19 mouse cellular contexts compared by ENCODE assay signal in the genomic region with DNA sequence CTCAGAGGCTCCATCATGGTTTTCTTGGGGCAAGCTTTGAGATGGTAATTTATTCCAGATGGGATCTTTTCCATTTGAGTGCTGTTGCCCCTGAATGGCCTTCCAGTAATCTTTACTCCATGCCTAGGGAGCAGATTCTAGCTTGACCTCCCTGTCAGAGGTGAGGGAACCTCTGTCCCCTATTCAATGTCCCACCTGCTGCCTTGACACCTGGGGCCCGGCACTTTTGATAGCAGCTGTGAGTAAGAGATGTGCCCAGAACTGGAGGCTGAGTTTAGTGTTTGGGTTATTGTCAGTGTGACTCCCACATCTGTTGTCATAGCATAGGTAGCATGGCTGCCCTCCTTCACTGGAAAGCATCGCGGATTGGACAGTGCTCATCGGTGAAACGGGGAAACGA. TPM values are rescaled to one million over a fixed set of nuclear protein-coding genes. Genes with fewer than 3 reads are reported as not detected.
DNase-seq lines count a peak whose midpoint lies in the region; ATAC-seq and TF ChIP-seq lines count a peak whose summit lies in the region.
"Had no signal": no experiment of that assay in that cellular context is flagged by ENCODE, and none has a peak within 500 bp of the region (broad histone marks: within the 10 kb centered on the region; RNA-seq: fewer than 3 reads in every experiment).

No protein-coding gene starts in this region.

- H3K9me3 ChIP-seq in heart, embryonic 11.5 days (replicated peaks; ENCODE audit: control insufficient read depth, low read length), result no peaks in the 10 kb centered on the region
- H3K9me3 ChIP-seq in ES-Bruce4 (replicated peaks; ENCODE audit: control insufficient read depth, insufficient read depth, low read length, poor library complexity, severe bottlenecking), result no peaks in the 10 kb centered on the region
- no peaks in the 10 kb centered on the region for H3K9me3 ChIP-seq in embryonic facial prominence, embryonic 10.5 days
- H3K9me3 ChIP-seq: forebrain, embryonic 13.5 days; G1E; heart, embryonic 12.5 days had no signal

- H3K4me2 ChIP-seq in heart, embryonic 11.5 days, result no peak overlapping the region
- H3K4me2 ChIP-seq: forebrain, embryonic 13.5 days; heart, embryonic 12.5 days had no signal

- ATAC-seq in heart, embryonic 11.5 days (replicated peaks; ENCODE audit: insufficient number of reproducible peaks, low FRiP score, low TSS enrichment), result no peak
- ATAC-seq: activated CD4-positive, CD25-positive, alpha-beta regulatory T cell, adult 4 months; forebrain, embryonic 13.5 days; hindbrain, embryonic 16.5 days; inflammation-experienced regulatory T-cells, adult 6 months; intestine, postnatal 0 days had no signal

- no peak for TF ChIP-seq CTCF in ES-Bruce4 (IDR thresholded peaks at IDR 0.05; ENCODE audit: low read depth, low read length)

- peaks cover 3% of the 10 kb centered on the region; the same call in 1 of the 2 replicates for H3K4me1 ChIP-seq in heart, embryonic 11.5 days (ENCODE audit: control insufficient read depth, insufficient read depth, low read length)
- H3K4me1 ChIP-seq in ES-Bruce4 (ENCODE audit: control insufficient read depth, insufficient read depth, low read length), result peaks cover 11% of the 10 kb centered on the region
- H3K4me1 ChIP-seq in embryonic facial prominence, embryonic 10.5 days, result peaks cover 55% of the 10 kb centered on the region
- H3K4me1 ChIP-seq: forebrain, embryonic 13.5 days had no signal

- peak; percentile 85 for TF ChIP-seq EP300 in ES-Bruce4 (IDR thresholded peaks at IDR 0.05; ENCODE audit: insufficient read depth, low read depth, low read length)

- H3K27ac ChIP-seq in heart, embryonic 11.5 days (ENCODE audit: low read depth, low read length), result no peak overlapping the region
- H3K27ac ChIP-seq in ES-Bruce4 (ENCODE audit: insufficient read depth, low read length), result peak overlapping the region; percentile 1; the same call in 1 of the 2 replicates
- H3K27ac ChIP-seq in embryonic facial prominence, embryonic 10.5 days (replicated peaks), result peak overlapping the region; percentile 48
- H3K27ac ChIP-seq: forebrain, embryonic 13.5 days; gastrocnemius, adult 2 months; heart, adult 2 months had no signal

- no peaks in the 10 kb centered on the region for H3K36me3 ChIP-seq in heart, embryonic 11.5 days (ENCODE audit: control insufficient read depth, insufficient read depth, low read length)
- no peaks in the 10 kb centered on the region for H3K36me3 ChIP-seq in ES-Bruce4 (ENCODE audit: control insufficient read depth, insufficient read depth, low read length, poor library complexity, severe bottlenecking)
- no peaks in the 10 kb centered on the region for H3K36me3 ChIP-seq in embryonic facial prominence, embryonic 10.5 days (replicated peaks)
- H3K36me3 ChIP-seq: G1E; heart, embryonic 12.5 days had no signal

- H3K4me3 ChIP-seq in heart, embryonic 11.5 days (ENCODE audit: low read depth, low read length), result no peak overlapping the region
- no peak overlapping the region for H3K4me3 ChIP-seq in ES-Bruce4 (ENCODE audit: low read depth, low read length)
- H3K4me3 ChIP-seq in embryonic facial prominence, embryonic 10.5 days, result no peak overlapping the region
- H3K4me3 ChIP-seq: forebrain, embryonic 13.5 days; gastrocnemius, adult 2 months; heart, adult 2 months; heart, embryonic 12.5 days had no signal

- TF ChIP-seq POLR2A in ES-Bruce4 (IDR thresholded peaks at IDR 0.05; ENCODE audit: insufficient read depth, low read length), result no peak

- H3K27me3 ChIP-seq in heart, embryonic 11.5 days (ENCODE audit: control insufficient read depth, insufficient read depth, low read length), result no peaks in the 10 kb centered on the region
- H3K27me3 ChIP-seq in ES-Bruce4 (ENCODE audit: control insufficient read depth, insufficient read depth, low read length, poor library complexity, severe bottlenecking), result no peaks in the 10 kb centered on the region
- no peaks in the 10 kb centered on the region for H3K27me3 ChIP-seq in embryonic facial prominence, embryonic 10.5 days (replicated peaks; ENCODE audit: low read depth, poor library complexity, severe bottlenecking)
- H3K27me3 ChIP-seq: forebrain, embryonic 13.5 days; heart, embryonic 12.5 days had no signal

- no peak overlapping the region for H3K9ac ChIP-seq in heart, embryonic 11.5 days (ENCODE audit: low read depth, low read length)
- no peak overlapping the region for H3K9ac ChIP-seq in ES-Bruce4 (ENCODE audit: low read depth, poor library complexity, severe bottlenecking)
- H3K9ac ChIP-seq: forebrain, embryonic 13.5 days; heart, embryonic 12.5 days had no signal

- WGBS in heart, embryonic 11.5 days (ENCODE audit: insufficient replicate concordance), result 88% methylated on average over 6 of the region's 6 CpGs
- WGBS in embryonic facial prominence, embryonic 10.5 days, result 80% methylated on average over 6 of the region's 6 CpGs

- DNase-seq in heart, adult 11 months, result peak; percentile 77
- DNase-seq in embryonic facial prominence, embryonic 10.5 days (ENCODE audit: low spot score), result no peak
- DNase-seq in gastrocnemius, postnatal 25 days, result no peak
- DNase-seq in layer of hippocampus, adult 9-10 months (ENCODE audit: low spot score), result no peak
- DNase-seq in adrenal gland, postnatal 10 days, result no peak
- DNase-seq: adrenal gland, postnatal 25 days; cerebellum, adult 18-20 months; cerebellum, adult 9-11 months; gastrocnemius, adult 2 months had no signal

RNA-seq across cellular contexts. Expression of gene H2afy2, which starts 47.8 kb away (rescaled TPM):
- 57.9 and 62.0 TPM in 2 replicates for polyA plus RNA-seq in heart, embryonic 11.5 days (2014; fragmentation: Nextera tagmentation; extraction: Ambion mirVana)
- polyA plus RNA-seq in ES-Bruce4 (2011; ENCODE audit: insufficient read depth, insufficient read length, low read depth, missing spikeins), result 16.8 and 21.6 TPM in 2 replicates
- 368 and 392 TPM in 2 replicates for polyA plus RNA-seq in embryonic facial prominence, embryonic 10.5 days (2016; fragmentation: Nextera tagmentation; extraction: Ambion mirVana)
- under 1 TPM; 0.72 to 0.92 TPM for total RNA-seq in gastrocnemius, postnatal 25 days (2021)
- total RNA-seq in adrenal gland, postnatal 10 days (2021), result 10 to 100 TPM; 13.4 to 16.9 TPM
- polyA plus RNA-seq: G1E; inflammation-experienced regulatory T-cells, adult 6 months had no signal
